Mouse (Mus musculus): ENCODE results near the gene Prps1l1. TPM values are rescaled to one million over a fixed set of nuclear protein-coding genes. Genes with fewer than 3 reads are reported as not detected.

Gene Prps1l1
- not detected for total RNA-seq (2021)

DNA sequence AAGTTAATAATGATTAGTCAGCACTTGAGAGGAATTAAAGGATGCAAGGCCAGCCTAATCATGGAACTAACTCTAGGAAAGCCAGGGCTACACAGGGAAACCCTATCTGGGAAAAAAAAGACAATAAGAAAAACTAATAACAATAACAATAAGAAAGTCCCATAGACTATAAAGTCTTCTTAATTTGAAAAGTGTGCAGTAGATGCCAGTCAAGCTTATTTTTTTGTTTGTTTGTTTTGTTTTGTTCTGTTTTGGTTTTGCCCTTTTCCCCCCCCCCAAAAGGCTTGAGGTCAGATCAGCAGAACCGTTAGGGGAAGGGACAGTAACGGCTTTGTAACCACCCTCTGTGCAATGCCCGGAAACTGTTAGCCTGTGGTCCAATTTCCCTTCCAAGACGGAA is at the start of gene Prps1l1:
TSS of gene Prps1l1 (plus strand) at position 301 of the 400 bp plus-strand sequence.
- intact Hi-C loops (cut with DNase I), result no loop called here
- DNase-seq, result no peak

DNA sequence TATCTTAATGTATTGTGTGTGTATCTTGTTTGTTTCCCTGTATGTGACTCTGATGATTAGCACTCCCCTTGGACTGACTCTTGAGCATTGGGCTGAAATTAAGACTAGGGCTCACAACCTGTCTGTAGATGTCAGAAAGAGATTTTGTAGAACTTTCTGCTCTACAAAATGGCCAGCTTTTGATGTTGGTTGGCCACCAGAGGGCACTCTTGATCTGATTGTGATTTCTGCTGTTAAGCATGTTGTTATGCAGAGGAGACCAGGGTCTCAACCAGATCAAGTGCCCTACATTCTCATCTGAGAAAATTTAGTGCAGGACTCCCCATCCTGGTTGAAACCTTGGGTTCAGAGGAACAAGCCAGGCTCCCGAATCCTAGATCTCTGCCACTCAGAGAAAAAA is 46.6 kb upstream of the Prps1l1 start:
- intact Hi-C loops (cut with DNase I), result no loop called here
- no peak for DNase-seq

DNA sequence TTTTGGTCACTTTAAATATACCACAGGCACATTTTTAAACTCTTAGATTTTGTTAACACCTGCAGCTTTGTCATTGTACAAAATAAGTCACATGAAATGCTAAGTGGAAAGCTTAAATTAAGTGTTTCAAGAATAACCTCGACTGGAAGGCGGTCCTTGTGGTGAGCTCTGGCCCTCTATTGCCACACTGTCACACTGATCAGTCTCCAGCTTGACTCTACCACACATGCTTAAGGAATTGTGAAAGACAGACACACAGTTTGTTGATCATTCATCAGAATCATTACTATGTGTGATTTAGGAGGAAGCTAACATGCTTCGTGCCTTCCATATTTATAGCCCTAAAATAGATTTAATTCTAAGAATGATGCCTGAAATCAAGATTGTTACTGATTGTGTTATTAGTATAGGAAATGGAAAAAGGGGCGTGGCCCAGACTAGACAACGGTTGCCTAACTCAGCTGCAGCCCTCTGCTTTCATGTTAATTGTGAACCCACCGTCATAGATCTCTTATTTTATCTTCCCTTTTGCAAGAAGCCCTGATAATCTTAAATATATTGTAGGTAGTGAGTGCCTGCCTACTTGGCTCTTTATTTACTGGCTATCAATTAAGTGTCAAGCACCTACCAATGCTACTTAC is 35.4 kb upstream of the Prps1l1 start:
- intact Hi-C loops (cut with DNase I), result no loop called here
- no peak for DNase-seq

DNA sequence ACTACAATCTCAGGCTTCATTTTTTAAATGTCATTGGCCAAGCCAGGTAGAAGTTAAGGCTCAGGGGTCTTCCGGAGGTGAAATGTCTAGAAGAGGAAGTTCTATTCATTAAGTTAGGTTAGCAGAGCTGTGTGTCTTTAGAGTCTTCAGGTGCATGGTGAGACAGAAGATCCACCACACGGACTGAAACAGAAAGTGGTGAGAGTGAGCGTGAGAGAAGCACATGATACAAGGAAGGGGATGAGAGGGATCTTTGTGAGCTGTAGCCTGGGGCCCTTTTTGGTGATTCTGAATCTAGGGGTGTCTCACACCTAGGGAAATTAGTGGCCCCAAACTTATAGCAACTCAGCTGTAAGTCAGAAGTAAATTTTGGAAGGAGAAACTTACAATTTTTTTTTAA is 8.6 kb upstream of the Prps1l1 start:
- intact Hi-C loops (cut with DNase I), result no loop called here
- no peak for DNase-seq

DNA sequence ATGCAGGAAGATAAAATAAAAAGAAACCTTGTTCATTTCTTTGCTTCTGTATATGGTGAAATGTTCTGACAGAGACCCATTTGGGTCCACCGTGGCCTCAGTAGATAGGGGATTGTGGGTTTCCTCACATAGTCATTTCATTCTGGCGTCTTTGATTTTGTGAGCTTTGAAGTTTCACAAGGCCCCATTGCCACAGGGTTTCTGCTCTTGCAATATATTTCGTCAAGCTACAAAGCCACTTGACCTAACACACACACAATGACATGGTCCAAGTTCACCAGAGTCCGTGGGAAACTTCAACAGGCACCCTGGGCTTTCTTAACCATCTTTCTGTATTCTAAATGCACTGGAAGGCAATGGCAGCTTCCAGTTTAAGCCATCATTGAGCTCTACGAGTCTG is 1.3 kb downstream of the Prps1l1 start:
- no peak for DNase-seq
- intact Hi-C loops (cut with DNase I), result no loop called here

DNA sequence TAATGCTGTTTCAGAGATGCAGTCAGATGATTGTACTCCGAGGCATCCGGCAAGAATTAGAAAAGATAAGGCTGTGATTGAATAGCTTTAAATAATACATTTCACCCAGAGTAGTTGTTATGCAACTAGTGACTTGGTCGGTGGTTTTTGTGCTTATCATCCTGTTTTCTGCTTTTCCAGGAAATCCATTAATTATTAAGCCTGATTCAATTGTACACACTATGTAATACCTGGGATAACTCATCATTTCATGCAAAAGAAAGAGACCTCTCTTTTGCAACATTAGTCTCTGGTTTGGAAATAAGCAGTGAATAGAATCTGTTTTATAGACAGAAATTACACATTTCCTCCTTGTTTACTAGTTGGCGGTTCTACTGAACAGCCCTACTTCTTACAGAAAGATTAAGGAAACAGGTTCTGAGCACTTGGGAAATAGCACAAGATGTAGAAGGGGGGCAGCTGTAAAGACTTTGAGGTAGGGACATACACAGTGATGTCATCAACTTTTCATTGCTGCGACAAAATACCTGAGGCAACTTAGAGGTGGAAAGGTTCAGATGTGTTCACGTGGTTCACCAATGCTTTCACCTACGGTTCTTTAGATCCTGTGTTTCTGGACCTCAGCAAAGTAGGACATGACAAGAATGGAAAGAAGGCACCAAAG is 5.1 kb downstream of the Prps1l1 start:
- no peak for DNase-seq
- intact Hi-C loops (cut with DNase I), result no loop called here

DNA sequence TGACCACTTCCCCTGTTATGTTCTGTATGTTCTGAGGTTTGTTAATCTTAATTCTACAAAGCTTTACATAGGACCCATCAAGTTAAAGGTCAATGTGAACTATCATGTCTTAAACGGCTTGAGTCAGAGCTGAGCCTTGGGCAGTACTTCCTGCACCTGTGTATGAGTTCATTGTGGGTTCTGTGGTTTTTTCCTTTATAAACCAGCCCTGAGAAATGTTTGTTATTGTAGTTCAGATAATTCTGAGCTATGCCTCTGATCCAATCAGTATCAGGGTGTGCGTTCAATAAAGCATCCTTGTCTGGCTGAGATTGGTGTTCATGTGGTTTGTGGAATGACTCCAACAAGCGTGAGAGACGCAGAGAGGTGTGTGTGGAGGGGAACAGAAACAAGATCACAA is 5.8 kb downstream of the Prps1l1 start:
- DNase-seq, result no peak
- intact Hi-C loops (cut with DNase I), result no loop called here

DNA sequence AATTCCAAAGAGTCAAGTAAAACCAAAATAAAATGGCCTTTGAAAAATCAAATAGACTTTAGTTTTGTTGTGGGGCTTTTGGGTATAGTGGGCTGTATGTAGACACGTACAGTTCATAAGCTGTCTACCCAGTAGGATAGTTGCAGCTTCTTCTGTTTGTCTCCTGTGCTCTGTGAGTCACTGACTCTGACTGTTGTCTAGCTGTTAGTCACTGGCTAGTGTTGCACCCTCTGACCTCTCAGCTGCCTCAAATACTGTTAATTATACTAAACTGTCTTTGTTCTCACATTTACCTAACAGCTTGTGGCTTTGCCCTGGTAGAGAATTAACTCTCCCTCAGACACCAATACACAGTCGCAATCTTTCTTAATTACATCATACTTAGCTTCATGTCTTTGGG is 7.3 kb downstream of the Prps1l1 start:
- intact Hi-C loops (cut with DNase I), result no loop called here
- no peak for DNase-seq

DNA sequence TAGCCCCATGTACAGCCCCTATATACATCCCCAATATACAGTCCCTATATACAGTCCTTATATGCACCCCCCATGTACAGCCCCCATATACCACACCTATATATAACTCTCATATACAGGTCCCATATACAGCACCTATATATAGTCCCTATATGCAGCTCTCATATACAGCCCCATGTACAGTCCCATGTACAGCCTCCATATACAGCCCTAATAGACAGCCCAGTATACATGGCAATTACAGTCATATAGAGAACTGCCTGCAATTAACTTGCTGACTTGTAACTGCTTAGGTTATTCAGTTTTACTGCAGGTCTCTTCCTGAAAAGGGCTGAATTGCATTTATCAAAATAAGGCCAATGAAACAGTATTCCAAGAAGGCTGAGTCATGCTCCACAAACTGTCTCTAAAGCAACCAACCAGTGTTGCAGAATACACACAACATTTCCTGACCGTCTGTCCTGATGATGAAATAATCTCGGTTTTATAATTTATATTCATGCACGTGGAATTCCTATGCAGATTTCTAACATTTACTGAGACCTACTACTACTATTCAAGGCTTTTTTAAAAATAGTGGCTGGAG is 13.1 kb downstream of the Prps1l1 start:
- DNase-seq, result no peak
- intact Hi-C loops (cut with DNase I), result no loop called here

DNA sequence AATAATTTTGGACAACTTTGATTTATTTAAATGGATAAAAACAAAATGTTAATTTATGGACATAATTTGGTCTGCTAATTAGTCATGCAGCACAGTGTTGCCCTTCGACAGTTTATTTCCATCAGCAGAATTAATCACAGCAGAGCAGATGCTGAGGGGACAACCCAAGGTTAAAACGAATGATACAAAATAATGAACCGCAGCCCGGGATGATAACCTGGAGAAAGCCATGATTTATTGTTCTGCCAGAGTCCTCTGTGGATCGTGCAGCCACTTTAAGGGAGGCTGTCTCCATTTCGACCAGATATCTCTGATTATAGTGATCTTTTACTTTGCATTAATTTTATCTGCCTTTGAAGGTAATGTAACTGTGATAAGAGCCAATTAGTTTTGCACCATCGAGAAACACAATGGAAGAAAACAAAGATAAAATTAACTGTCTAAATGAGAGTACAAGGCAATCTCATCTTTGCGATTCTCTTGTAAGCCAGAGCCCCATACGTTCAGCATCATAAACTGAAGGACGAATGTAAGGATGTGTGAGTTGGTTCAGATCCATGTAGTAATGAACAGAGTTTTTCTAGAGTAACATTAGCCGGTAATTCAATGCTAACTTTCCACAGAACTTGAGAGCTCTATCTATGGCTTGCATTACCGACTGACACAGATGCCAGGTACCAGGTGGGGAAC is 14.4 kb downstream of the Prps1l1 start:
- DNase-seq, result no peak
- intact Hi-C loops (cut with DNase I), result no loop called here

DNA sequence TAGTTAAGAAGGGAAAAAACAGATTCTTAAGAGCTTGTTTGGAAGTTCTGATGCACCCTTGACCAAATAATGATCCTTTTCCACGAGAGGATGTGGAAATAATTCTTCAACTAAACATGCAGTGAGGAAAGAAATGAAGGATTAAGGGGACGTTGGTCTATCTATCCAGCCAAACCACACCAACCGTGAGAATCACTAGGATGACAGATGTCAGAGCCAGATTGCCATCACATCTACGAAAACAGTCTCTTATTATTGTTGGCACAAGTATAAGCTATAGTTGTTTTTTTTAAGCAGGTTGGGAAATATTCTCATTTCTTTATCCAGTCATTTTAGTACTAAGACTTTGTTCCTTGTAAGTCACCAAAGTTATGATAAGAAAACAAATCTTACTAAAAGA is 15.8 kb downstream of the Prps1l1 start:
- intact Hi-C loops (cut with DNase I), result no loop called here
- no peak for DNase-seq

DNA sequence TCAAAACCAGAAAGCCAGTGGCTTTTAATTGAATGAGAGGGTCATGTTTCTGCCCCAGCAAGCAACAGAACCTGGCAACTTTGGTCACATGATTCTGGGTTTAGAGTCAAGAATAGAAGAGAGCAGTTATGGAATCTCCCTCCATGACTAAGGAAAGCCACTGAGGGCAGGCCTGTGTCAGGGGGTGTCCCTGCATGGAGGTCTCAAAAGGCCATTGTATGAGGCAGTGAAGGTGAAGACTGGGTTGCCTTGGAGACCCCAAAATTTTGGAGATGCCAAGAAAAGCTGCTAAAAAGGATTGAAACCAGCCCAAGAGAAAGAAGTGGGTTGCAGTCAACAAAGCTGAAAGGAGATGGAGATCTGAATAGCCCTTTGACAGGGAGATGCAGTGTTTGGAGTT is 21.2 kb downstream of the Prps1l1 start:
- no peak for DNase-seq
- intact Hi-C loops (cut with DNase I), result no loop called here

DNA sequence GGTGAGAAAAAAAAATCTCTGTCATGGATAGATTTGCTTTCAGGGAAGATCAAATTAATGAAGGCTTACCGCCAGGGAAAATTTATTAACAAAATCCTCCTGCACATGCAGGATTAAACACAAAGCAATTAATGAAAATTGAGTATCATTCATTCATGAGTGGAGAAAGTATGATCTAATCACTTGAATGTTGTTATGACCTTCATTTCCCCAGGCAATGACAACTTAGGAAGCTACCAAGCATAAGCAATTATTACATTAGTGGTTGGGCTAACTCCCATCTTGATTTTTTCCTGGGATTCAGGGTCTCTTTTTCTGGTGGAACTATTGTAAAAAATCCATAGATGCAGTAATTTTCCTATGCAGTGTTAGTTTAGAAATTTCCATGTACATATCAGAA is 23.3 kb downstream of the Prps1l1 start:
- intact Hi-C loops (cut with DNase I), result no loop called here

DNA sequence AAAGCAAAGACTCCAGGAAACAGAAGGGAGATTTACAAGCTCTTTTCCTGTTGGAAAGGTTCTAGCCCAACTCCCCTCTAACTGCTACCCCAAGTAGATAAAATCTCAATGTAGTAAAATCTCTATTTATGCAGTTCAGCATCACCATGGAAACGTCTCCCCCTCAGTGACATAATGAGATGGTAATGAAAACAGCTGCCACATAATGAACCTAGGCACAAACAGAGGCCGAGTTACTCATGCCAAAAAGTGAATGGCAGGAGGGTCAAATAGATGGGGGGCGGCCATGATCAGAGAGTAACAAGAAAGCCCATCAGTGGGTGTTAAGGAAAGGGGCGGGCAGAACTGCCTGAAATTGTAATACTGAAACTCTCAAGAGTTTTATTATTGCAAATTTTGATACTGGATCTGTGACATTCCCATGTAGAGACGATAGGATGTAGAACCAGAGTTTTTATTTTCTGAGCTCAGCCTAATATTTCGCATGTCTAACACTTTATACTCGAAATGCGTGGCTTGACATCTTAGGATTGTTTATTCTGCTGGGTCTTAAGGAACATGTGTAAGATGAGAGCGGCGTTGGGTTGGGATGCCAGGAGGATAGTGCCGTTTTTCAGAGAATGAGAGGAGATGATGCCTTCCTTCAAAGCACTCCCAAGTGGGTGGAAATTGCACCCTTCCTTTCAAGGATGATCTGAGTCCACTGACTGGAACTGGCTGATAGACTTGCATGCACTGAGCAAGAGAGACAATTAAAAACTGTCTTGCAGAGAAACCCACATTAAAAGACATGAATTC is 24.0 kb downstream of the Prps1l1 start:
- DNase-seq, result no peak
- intact Hi-C loops (cut with DNase I), result no loop called here

More for the DNA sequence above, 23.3 kb downstream of the Prps1l1 start:
- no peak for DNase-seq

DNA sequence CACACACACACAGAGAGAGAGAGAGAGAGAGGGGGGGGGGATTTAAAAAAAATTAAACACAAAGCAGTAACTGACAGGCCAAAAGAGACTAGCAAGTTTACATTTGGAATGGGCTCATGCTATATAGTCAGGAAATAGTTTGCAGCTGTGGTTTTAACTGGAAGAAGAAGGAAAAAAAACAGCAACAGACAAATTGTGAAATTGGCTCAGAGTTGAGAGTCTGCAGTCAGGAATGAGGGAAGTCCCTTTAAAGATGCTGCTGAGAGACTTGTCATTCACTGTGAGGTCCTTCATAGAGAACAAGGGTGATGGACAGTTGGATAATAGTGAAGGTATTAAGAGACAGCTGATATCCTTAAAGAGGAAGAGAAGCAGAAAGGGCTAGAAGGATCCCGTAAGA is 26.9 kb downstream of the Prps1l1 start:
- no peak for DNase-seq
- intact Hi-C loops (cut with DNase I), result no loop called here

DNA sequence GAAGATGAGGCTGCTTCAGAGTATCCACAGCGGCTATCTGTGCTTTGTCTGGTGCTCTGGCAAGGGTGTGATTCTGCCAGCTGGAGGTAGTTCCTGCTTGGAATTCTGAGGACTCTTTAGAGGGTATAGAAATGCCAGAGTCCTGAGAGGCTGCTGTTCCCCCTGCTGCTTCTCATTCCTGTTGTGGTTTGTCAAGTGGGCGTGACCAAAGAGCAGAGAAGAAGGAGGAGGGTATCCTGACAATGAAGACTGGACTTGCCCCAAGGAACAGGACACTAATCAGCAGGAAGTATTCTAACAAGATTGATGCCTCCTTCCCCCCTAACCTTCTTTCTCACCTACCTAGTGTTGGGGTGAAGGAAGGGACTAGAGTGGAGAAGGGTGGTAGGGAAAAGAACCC is 29.4 kb downstream of the Prps1l1 start:
- intact Hi-C loops (cut with DNase I), result no loop called here
- DNase-seq, result no peak

DNA sequence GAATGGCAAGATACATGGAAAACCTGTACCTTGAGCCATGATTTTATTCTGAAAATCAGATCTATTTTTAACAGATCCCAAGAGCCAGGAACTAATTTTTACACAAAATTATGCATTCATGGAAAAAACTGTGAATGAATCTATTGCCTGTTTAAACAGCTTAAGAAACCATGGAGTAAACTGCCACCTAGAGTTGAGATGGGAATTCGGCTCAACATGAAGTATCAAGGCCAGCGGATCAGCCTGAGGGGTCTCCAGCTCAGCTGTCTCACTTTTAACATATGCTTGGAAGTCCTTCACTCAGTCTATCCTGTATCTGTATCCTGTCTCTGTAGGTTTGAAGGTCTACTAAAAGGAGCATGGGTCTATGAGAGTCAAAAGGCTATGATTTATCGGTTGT is 31.5 kb downstream of the Prps1l1 start:
- DNase-seq, result no peak
- intact Hi-C loops (cut with DNase I), result loop anchor here (2.0 kb wide), 1 partner anchor 351 kb away; no protein-coding TSS in a partner anchor

DNA sequence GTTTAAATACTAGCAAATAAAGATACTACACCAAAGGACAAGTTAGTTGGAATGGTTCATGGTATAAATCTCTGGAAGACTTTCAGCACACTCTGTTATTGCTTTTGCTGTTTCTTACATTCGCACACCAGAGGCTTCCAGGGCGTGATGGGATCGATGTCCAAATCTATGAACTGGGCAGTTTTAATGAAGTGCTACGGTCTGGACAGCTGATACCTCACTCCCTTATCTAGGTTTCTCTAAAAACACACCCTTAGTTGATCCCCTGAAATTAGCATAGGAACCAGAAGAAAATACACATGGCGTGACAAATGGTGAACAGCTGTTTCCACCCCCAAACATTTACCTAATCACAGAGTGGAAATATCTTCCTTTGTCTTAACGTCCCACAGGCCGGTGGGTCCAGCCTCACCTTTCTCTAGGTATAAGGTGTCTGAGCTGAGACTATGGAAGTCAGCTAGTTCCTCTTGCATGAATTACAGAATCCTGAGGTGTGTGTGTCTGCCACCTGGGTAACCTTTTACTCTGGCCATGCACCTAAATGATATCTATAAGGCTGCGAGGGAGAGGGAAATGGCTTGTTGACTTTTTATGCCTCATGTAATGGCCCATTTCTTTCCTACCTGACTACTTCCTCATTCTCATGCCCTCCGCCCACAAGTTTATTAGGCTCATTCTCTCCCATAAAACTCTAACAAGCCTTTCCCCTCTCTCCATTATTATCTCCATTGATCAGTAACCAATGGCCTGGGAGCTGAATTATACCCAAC is 32.1 kb downstream of the Prps1l1 start:
- no peak for DNase-seq
- intact Hi-C loops (cut with DNase I), result loop anchor here (2.0 kb wide), 1 partner anchor 352 kb away; no protein-coding TSS in a partner anchor

DNA sequence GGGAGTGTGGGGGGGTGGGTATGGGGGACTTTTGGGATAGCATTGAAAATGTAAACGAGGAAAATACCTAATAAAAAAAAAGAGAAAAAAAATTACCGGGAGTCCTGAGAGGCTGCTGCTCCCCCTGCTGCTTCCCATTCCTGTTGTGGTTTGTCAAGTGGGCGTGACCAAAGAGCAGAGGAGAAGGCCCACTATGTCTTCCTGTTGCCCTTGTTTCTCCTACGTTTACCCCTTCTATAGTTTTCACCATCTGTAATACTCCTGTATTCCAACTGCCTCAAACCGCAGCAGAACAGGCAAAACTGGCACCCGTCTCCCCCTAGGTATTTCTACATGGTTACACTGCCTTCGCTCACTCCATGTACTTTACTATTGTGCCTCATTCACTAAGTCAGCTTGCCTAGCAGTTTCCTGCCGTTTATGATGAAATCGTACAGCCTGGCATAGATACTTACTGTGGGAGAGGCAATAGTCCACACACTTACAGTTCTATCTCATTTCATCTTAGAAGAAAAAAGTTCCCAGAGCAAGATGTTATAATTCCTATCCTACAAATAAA is 34.2 kb downstream of the Prps1l1 start:
- DNase-seq, result no peak
- intact Hi-C loops (cut with DNase I), result no loop called here

DNA sequence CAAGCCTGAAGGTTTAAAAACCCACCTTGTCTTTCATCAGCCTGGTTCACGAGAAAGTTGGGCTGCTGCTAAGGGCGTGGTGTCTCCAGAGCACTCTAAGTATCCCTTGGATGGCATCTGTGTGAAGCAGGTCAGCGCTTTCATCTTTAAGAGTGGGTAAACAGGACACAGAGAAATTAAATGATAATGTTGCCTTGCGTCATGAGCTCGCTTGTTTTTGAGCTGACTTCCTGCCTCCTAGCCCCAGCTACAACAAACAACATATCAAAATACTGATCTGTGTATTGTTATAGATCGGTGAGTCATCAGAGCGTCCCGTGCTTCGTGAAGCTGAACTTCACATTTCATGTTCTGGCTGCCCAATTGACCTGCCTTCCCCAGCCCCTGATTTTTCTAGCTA is 36.7 kb downstream of the Prps1l1 start:
- DNase-seq, result no peak
- intact Hi-C loops (cut with DNase I), result no loop called here

Measured in heart, postnatal 36 days (tissue).